Mouse (Mus musculus) megakaryocyte, adult 5-6 weeks (primary cell): ENCODE measurements around the gene Wnt9a. TPM values are rescaled to one million over a fixed set of nuclear protein-coding genes. Genes with fewer than 3 reads are reported as not detected.
"Not testable (repeated sequence)": the region's sequence is repeated elsewhere in the genome, so short reads cannot be mapped to it uniquely, and the experiment has no call there.

Experiments
- ATAC-seq: 2 replicates; pipeline ENCODE4 v1.8.0; 2016; ENCODE audit warnings: mild to moderate bottlenecking, inconsistent platforms; ENCODE audit not compliant: poor library complexity, severe bottlenecking
- total RNA-seq, 2 experiments: library from RNA; stranded (forward) in 1 of 2; stranded (reverse) in 1 of 2; fragments of 153-499, 151-499 nt in 1 of 2; fragments of 221-1000, 200-1000 nt in 1 of 2; gene quantifications; 2 replicates each; pipeline versions ENCODE4 v1.2.3 to v1.2.4; 2015 to 2017

Wnt9a gene
- total RNA-seq (2015) (not detected in 2 replicates), total RNA-seq (2017) (not detected in 2 replicates)

DNA sequence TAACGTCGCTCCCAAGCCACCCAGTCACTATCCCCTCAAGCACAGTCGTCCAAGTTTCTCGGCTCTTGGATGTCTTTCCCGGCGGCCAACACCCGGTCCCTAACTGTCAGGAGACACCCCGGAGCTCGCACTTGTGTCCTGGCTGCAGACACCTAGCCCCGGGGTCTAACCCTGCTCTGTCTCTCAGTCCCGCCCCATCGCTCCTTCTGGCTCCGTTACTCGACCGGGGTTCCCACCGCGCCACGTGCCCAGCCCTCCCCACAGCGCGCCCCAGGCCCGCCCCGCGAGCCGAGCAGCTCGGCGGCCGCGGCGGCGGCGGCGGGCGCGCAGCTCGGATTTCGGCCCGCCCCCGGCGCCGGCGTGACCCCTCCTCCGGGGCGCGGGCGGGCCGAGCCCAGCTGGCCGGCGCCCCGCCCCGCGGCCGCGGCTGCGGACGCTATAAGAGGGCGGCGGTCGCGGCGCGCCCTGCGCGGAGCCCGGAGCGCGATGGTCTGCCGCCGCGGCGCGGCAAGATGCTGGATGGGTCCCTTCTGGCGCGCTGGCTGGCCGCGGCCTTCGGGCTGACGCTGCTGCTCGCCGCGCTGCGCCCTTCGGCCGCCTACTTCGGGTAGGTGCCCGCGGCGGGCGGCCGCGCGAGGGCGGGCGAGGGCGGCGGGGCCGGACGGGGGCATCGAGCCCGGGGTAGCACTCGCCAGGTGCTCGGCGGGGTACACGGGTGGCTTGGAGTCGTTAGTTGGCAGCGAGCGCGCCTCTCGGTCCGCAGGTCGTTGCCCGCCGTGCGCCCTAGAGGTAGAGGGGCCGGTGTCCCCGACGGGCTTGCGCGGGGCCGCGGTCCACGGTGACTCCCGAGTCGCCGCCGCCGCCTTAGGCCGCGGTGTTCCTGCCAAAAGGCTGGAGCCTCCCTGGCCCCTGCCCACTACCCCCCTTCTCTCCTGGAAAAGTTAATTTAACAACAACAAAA is at the start of gene Wnt9a:
TSS of gene Wnt9a (plus strand) at position 468 of the 961 bp plus-strand sequence.
- ATAC-seq: no peak

DNA sequence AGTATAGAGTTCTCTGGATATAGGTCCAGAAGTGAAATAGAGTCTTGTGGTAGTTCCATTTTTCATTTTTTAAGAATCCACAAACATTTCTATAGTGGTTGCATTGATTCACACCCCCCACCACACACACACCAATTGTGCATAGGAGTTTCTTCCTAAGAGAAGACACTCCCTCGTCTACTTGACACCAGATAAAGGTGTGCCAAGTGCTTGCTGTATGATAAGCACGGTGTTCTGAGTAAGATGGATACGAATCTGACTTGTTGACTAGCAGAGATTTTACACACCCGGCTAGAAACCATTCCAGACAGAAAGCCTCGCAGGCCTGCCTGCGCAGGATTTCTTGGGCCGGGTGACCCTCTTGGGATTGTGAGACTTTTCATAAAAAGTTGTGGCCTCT is 47.1 kb upstream of the Wnt9a start:
- no peak for ATAC-seq

DNA sequence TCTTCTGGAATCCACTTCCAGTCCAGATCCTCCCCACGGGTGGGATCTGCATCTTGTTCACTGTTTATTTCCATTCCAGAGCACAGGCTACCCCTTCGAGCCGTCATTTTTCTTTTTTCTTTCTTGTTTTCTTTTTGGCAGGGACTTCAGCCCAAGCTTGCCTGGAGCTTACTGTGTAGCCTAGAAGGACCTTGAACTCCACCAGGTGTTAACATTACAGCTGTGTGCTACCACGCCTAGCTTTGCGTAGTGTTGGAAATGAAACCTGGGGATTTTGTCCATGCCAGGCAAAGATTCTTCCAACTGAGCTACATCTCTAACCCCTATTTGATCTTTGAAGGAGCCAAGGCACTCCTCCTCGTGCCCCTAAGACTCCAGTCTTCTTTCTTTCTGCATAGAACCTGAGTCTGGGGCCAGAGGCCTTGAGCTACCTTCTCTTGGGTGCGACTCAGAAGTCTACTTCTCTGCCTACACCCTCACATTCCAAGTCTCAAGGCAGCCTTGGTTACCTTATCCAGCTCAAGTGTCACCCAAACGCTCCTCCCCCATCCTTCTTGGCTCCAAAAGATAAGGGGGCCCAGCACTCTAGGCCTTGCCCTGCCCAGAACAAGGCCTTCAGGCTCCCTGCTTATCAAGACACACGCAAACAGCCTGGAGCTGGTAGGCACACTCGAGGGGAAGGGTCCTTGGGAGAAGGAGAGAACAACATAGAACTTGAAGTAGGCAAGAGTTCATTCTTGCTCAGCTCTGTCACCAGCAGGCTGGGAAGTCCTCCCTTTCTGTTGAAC is 45.8 kb upstream of the Wnt9a start:
- ATAC-seq: no peak

DNA sequence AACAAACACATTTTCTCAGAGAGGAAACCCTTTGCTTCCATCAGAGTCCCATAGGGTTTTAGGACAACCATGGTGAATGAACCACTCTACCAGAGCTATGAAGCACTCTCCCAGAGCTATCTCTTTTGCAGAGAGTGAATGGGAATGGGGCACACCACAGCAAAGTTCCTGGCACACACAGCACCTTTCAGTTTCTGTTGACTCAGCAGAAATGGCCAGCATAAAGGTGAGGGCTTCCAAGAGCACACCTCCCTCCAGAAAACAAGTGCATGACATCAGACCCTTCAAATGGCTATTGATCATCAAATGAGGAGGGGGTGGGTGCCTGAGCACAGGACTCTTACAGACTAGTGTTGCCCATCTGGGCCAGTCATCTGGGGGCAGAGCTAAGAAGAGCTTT is 44.4 kb upstream of the Wnt9a start:
- ATAC-seq: no peak

DNA sequence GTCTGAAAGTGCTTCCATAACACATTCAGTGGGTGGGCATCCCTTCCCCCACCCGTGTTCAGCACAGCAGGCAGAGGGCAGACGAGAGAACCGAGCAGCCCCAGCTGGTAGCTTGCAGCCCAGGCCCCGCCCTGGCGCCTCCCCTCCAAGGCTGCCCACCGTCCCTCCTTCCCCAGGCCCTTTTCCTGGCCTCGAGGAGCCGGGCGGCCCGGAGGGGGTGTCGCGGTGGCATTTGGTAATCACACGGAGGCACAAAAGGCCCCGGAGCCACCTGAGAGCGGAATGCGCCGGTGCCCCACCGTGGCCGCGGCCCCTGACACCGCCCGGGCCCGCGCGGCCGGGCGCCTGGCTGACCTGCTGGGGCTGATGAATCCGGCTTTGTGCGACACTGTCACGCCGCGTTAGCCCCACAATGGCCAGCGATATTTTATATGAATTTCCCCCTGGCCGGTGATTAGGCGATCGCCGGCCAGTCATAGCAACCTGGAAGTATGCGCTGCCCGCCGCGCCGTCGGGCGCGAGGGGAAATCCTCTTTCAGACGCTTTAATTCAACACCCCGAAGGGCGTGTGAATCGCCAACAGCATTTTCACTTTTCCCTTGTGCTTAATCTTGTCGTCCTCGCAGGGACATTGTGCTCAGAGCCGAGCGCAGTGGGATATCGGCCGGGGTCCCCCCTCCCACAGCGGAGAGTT is 42.7 kb upstream of the Wnt9a start:
- ATAC-seq: no peak

DNA sequence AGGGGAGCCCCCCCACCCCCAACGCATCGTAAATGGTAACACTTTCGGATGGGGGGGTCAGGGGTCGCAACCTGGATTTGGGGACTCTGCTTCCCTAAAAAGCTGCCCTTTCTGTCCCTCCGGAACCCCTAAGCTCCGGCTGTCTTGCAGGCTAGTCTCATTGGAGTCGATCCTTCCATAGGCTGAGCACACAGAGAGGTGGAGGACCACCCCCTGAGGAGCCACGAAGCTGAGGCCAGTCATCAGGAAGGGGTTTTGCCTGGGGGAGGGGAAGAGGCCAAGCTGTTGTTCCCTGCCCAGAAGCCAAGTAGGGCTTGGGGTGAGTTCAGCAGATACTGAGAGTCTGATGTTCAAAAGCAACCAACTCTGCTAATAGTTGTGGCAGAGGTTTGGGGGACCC is 42.1 kb upstream of the Wnt9a start:
- no peak for ATAC-seq

DNA sequence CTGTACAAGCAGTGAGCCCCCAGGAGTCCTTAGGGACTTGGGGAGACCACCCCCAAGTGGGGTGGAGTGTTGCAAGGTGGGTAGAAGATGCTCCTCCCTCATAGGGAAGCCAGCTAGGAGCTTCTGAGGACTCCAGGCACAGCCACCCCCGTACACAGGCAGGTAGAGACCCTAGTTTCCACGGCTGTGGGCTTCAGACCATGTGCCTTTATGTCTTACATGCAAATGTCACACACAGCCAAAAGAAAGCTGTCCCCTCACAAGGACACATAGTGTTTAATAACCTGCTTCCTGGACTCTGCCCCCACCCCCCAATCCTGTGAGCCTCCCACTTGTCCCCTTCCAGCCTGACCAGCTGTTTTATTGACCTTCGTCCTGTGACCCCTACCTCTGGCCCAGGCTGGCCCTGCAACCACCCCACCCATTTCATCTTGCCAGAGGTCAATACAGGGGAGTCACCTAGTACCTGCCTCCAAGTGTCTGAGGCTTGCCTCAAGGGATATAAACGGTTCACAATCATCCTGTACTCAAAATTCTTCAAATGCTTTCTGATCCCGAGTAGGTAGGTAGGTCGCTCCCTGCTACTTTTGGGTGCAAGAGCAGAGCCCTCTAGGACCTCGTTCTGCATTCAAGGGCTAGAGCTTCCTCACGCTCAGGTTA is 41.4 kb upstream of the Wnt9a start:
- no peak for ATAC-seq

DNA sequence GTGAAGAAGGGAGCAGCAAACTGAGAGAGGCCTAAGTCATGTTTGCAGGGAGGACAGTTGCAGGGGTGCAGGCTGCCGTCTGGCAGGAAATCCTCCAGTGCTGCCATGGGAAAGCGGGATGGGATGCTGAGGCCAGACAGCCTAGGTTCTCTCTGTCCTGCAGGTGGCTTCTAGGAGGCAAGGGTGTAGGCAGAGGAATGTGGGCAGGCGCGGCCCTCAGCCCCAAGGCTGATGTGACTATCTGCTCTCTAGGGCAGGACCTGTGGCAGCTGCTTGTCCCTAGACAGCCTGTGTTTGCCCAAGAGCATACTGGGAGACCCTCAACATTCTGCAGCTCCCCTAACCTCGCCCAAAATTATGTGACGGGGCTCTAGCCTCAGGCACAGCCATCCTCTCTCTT is 40.0 kb upstream of the Wnt9a start:
- ATAC-seq: no peak

DNA sequence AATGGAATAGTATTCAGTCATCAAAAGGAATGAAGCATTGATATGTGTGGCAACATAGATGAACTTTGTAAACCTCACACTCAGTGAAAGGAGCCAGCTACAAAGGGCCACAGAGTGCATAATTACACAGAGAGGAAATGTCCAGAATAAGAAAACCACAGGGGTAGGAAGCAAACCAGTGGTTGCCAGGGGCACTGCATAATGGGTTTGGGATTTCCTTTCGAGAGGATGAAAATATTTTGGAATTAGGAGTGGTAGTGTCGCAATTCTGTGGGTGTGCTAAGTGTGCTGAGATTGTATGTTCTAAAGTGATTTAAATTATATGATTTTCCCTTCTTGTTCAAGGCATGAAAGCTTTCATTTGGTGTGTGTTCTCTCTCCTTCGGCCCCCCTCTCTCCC is 32.5 kb upstream of the Wnt9a start:
- ATAC-seq: no peak

DNA sequence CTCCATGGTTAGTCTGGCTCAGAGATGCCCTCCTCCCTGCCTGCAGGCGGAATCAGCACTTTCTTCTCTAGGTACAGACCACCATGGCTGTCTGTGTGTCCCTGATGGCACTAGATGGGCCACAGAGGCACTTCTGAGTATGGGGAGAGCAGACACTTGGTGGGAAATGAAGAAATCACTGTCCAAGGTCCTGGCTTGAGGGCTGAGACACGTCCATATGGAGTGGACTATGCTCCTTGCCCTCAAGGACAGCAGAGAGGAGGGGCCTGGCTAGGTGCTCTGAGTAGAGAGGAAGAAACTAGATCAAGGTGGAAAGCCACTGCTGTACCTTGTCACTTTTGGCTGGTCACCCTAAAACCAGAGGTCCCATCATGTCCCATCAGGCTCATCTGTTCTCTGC is 29.9 kb upstream of the Wnt9a start:
- ATAC-seq: no peak

DNA sequence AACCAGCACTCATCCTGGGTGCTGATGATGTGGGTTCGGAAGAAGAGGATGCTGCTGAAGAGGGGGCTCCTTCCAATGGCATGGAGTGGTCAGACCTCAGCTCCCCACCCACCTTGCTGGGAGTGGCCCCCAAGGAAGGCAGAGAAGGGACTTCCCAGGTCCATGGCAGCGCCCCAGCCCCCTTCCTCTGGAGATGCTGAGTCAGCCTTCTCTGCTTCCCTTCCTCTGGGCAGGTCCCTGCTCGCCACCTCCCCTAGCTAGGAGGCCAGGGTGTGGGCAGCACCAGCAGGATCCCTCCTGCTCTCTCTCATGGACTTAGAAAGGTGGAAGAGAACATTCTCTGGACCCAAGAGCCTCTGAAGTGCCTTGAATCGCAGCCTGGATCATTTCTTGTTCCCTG is 28.7 kb upstream of the Wnt9a start:
- ATAC-seq: no peak

DNA sequence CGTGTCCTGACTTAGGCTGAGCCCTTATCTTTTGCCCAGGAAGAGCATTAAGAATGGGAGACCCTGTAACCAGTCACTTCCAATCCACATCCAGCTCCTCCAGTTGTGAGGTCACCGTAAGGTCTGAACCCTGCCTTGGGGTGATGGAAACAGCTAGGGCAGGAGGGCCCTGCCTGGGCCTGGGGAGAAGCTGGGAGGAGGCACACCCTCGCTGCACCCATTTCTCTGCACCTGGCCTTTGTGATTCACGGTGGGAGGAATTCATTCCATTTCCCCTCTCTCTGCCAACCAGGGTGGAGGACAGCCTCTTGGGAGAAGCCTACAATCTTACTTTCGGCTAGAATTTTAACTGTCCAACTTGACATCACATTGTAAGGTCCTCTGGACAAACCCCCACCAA is 24.6 kb upstream of the Wnt9a start:
- no peak for ATAC-seq

DNA sequence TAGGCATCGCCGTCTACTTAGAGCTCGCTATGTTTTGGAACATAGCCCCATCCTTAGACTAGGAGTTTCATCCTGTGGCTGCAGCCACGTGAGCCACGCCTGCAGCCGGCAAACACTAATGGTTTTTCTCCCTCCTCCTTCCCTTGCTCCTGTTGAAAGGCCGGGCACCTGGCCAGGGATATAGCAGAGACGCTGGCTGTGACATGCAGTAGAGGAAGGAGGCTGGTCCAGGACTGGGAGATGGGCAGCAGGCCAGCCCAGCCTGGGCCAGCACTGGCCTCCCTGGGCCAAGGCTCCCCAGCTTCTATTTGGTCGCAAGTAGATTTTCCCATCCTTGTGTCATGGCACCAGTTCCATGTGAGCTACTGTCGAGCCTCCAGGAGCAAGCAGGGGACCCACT is 23.8 kb upstream of the Wnt9a start:
- no peak for ATAC-seq

DNA sequence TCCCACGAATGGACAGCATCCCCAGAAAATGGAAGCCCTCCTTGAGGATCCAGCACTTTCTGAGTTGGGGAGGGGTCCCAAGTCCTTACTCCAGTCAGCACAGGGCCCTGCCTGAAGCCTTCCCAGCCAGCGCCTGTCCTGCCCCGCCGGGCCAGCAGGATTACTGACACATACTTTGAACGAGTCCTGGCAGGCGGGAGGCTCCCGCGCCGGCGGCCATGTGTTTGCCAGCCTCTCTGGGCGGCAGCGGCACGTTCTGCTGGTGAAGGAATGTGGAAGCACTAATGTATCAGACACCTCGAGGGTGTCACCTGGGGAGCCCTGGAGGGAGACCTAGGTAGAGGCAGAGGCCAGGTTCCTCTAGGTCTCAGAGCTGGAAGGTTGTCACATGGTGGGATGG is 22.6 kb upstream of the Wnt9a start:
- ATAC-seq: no peak

DNA sequence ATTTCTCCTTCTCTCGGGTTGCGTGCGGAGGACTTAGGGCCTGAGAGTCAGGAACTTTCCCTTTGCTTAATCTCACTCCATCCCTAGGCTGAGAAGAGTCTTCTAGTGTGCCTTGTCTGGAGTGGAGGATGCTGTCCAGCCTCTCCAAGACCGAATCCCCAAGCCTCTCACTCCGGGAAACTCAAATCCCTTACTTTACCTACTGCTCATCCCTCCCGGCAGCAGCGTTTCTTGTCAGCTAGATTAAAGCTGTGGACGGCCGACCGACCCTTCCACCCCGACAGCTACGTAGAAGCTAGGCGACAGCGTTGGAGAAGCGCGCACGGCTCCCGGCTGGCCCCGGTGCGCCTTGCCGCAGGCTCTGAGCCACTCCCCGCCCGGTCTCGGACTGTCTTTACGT is 17.0 kb upstream of the Wnt9a start:
- no peak for ATAC-seq

DNA sequence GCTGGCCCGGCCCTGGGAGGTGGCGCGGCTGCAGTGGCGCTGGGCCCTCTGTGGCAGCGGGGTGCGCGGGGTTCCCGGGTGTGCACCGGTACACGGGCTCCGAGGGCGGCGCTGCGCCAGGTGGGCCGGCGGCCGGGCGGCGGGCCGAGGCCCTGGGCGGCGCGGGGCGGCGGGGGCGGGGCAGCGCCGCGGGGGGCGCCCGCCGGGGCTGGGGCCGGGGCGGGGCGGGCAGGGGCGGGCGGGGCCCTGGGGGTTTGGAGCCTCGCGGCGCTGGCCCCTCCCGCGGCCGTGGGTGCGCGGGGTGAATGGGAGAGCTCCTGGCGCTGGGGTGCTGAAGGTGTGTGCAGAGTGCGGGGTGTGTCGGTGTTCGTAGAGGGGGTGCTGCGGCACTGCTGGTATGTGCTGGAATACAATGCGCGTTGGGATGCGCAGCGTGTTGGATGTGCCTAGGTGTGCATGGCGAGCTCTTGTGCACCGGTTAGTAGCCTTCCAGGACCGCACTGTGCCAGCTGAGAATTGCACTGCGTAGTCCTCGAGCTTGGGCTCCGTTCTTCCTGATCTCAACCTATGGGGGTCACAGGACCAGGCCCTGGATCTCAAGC is 15.9 kb upstream of the Wnt9a start, which contains the start of gene Wnt3a:
TSS of gene Wnt3a (minus strand) at position 51 of the 602 bp plus-strand sequence.
- ATAC-seq: no peak

DNA sequence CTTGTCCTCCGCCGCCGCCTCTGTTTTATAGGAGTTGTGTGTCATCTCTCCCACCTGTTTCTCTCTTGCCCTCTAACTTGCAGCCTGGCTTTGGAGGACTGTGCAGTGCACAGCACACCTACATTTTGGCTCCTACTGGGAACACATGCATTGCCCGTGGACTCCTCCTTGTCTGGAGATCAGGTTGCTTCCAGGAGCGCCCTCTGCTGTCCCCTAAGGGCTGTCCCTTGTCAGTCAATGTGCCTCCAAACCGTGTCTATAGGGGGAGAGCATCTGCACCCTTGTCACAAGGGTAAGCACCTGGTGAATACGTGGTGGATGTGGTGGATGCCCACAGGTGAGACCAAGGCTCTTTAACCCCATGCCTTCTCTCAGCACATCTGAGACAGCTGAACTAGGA is 13.1 kb upstream of the Wnt9a start:
- no peak for ATAC-seq

DNA sequence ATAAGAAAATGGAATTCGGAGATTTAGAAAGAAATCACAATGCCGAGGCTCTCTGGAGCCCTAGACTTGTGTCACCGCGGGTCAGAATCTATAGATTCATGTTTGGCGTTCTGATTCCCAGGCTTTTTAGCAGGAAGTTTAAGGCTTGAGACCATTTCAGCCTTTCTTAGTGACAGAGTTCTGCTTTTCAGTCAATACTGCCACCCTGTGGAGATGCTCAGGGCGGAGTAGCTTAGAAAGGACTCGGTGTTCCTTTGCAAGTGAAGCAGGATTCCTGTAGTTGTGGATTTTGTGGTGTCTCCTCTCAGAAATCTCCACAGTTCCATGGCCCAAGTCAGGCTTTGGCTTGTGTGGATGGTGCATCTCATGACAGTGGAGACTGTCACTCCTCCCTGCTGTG is 8.8 kb upstream of the Wnt9a start:
- ATAC-seq: no peak

DNA sequence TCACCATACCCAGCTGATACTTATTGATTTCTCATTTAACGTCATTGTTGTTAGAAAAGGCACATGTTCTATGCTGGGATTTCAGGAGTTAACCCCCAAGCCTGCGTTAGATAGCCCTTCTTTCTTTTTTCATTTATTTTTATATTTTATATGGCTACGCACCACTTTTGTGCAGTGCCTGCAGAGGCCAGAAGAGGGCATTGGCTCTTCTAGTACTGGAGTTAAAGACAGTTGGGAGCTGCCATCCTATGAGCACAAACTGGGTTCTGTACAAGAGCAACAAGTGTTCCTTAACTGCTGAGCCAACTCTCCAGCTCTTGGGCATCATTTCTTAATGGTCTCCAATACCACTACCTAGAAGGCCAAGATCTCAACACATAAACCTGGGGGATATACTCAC is 6.5 kb upstream of the Wnt9a start:
- ATAC-seq: no peak

DNA sequence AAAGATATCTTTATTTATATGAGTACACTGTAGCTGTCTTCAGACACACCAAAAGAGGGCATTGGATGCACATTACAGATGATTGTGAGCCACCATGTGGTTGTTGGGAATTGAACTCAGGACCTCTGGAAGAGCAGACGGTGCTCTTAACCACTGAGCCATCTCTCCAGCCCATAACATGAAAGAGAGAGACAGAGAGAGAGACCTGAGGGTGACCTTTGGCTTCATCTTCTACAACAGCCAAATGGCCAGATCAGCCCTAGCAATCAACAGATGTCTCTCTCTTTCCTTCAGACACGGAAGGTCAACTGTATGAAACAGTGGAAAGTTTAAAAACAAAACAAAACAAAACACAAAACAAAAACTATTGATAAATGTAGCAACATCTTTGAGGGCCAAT is 5.7 kb upstream of the Wnt9a start:
- not testable (repeated sequence) for ATAC-seq
